Mouse (Mus musculus) kidney, embryonic 16.5 days (tissue): Measurements from ENCODE around the gene Lmtk2. TPM values are rescaled to one million over a fixed set of nuclear protein-coding genes. Genes with fewer than 3 reads are reported as not detected.

Experiments used
- ATAC-seq: fragments of 200-750 bp; cut with Nextera tagmentation; 2 replicates; pipeline ENCODE4 v1.8.0; 2017; ENCODE audit warnings: moderate TSS enrichment; ENCODE audit not compliant: low FRiP score, low TSS enrichment
- H3K27ac ChIP-seq: fragments of 300-500 bp; sonication (generic); 2 replicates; pipeline ENCODE4 v1.5.1; 2014; ENCODE audit warnings: low read length
- H3K27me3 ChIP-seq: fragments of 300-500 bp; sonication (generic); 2 replicates; pipeline ENCODE4 v1.6.1; 2014; ENCODE audit warnings: low read length, control low read depth, mixed read lengths; ENCODE audit not compliant: insufficient read depth
- H3K36me3 ChIP-seq: fragments of 300-500 bp; sonication (generic); 2 replicates; pipeline ENCODE4 v1.6.1; 2014; ENCODE audit warnings: low read length, control low read depth, mixed read lengths; ENCODE audit not compliant: insufficient read depth
- H3K4me1 ChIP-seq: fragments of 300-500 bp; sonication (generic); 2 replicates; pipeline ENCODE4 v1.6.1; 2014; ENCODE audit warnings: low read length, control low read depth, mixed read lengths; ENCODE audit not compliant: insufficient read depth
- H3K4me2 ChIP-seq: fragments of 300-500 bp; sonication (generic); replicated peaks from 2 replicates; pipeline ENCODE4 v1.6.1; 2014; ENCODE audit warnings: low read depth, low read length
- H3K4me3 ChIP-seq: fragments of 300-500 bp; sonication (generic); 2 replicates; pipeline ENCODE4 v1.5.1; 2014; ENCODE audit warnings: mild to moderate bottlenecking, low read length
- H3K9ac ChIP-seq: fragments of 300-500 bp; sonication (generic); replicated peaks from 2 replicates; pipeline ENCODE4 v1.6.1; 2014; ENCODE audit warnings: low read length
- H3K9me3 ChIP-seq: fragments of 300-500 bp; sonication (generic); 2 replicates; pipeline ENCODE4 v1.6.1; 2016; ENCODE audit warnings: low read length, control low read depth
- WGBS: fragments of 180-500 bp; shearing (Covaris S2); extraction: QIAGEN DNeasy Blood & Tissue Kit; methylation state at CpG from one replicate; pipeline ENCODE4 v1.1.7; 2014; 5-methylcytosine and 5-hydroxymethylcytosine counted together
- polyA plus RNA-seq: library from polyadenylated mRNA; unstranded; fragments of >200 nt; fragmentation: Nextera tagmentation; extraction: Ambion mirVana; gene quantifications from 2 replicates; pipeline ENCODE4 v1.2.1, GENCODE M21; 2015

Gene Lmtk2
- 5.6 and 6.5 TPM in 2 replicates for polyA plus RNA-seq

GRCm38 (mm10) chr5:144100149-144100935, at the start of gene Lmtk2:
Lmtk2 (plus strand) TSS chr5:144100436.
- Histone ChIP-seq H3K4me1 (peaks cover 18% of the 10 kb centered on the region), H3K27me3 (no peaks in the 10 kb centered on the region), H3K27ac (peak within 1 kb of the TSS; percentile 78), H3K9me3 (no peaks in the 10 kb centered on the region), H3K9ac (peak within 1 kb of the TSS; percentile 93), H3K4me3 (peak within 1 kb of the TSS; percentile 99), H3K36me3 (no peaks in the 10 kb centered on the region), H3K4me2 (peak within 1 kb of the TSS; percentile 83)
- peak; percentile 98 for ATAC-seq
- WGBS = under 1% methylated on average over 68 of the region's 90 CpGs

- no peaks in the 10 kb centered on the region for H3K9me3 ChIP-seq
- no peaks in the 10 kb centered on the region for H3K4me1 ChIP-seq
- no peak overlapping the region for H3K9ac ChIP-seq
- H3K4me3 ChIP-seq = no peak overlapping the region
- no peaks in the 10 kb centered on the region; the same call in 1 of the 2 replicates for H3K27me3 ChIP-seq
- H3K4me2 ChIP-seq = no peak overlapping the region
- no peaks in the 10 kb centered on the region for H3K36me3 ChIP-seq
- ATAC-seq = no peak
- no peak overlapping the region for H3K27ac ChIP-seq
Observed at GRCm38 (mm10) chr5:144051268-144051667, 49.0 kb upstream of the Lmtk2 start.

GRCm38 (mm10) chr5:144053450-144053849, 46.8 kb upstream of the Lmtk2 start:
- no peak overlapping the region for H3K9ac ChIP-seq
- no peak for ATAC-seq
- H3K4me2 ChIP-seq = no peak overlapping the region
- no peaks in the 10 kb centered on the region for H3K36me3 ChIP-seq
- no peak overlapping the region for H3K4me3 ChIP-seq
- no peaks in the 10 kb centered on the region for H3K9me3 ChIP-seq
- H3K4me1 ChIP-seq = no peaks in the 10 kb centered on the region
- 45% methylated on average over 3 of the region's 3 CpGs for WGBS
- no peaks in the 10 kb centered on the region for H3K27me3 ChIP-seq
- H3K27ac ChIP-seq = no peak overlapping the region

GRCm38 (mm10) chr5:144054340-144054739, 45.9 kb upstream of the Lmtk2 start:
- ATAC-seq = no peak
- Histone ChIP-seq H3K36me3 (no peaks in the 10 kb centered on the region), H3K4me2 (no peak overlapping the region), H3K9ac (no peak overlapping the region), H3K27me3 (no peaks in the 10 kb centered on the region), H3K4me3 (no peak overlapping the region), H3K27ac (no peak overlapping the region), H3K4me1 (no peaks in the 10 kb centered on the region), H3K9me3 (no peaks in the 10 kb centered on the region)
- WGBS = 83% methylated on average over 6 of the region's 6 CpGs

GRCm38 (mm10) chr5:144064093-144064492, 36.1 kb upstream of the Lmtk2 start:
- Histone ChIP-seq H3K4me3 (no peak overlapping the region), H3K36me3 (no peaks in the 10 kb centered on the region), H3K27ac (no peak overlapping the region), H3K9ac (no peak overlapping the region), H3K4me1 (no peaks in the 10 kb centered on the region), H3K9me3 (no peaks in the 10 kb centered on the region; the same call in 1 of the 2 replicates), H3K27me3 (no peaks in the 10 kb centered on the region), H3K4me2 (no peak overlapping the region)
- 74% methylated on average over 5 of the region's 5 CpGs for WGBS
- ATAC-seq = no peak

- Histone ChIP-seq H3K4me2 (no peak overlapping the region), H3K9me3 (no peaks in the 10 kb centered on the region; the same call in 1 of the 2 replicates), H3K27me3 (no peaks in the 10 kb centered on the region), H3K4me1 (no peaks in the 10 kb centered on the region), H3K36me3 (no peaks in the 10 kb centered on the region), H3K27ac (no peak overlapping the region), H3K9ac (no peak overlapping the region), H3K4me3 (no peak overlapping the region)
- no peak for ATAC-seq
- 89% methylated on average over 2 of the region's 2 CpGs for whole genome bisulfite sequencing
Observed at GRCm38 (mm10) chr5:144066036-144066435, 34.2 kb upstream of the Lmtk2 start.

GRCm38 (mm10) chr5:144070064-144070463, 30.2 kb upstream of the Lmtk2 start:
- Histone ChIP-seq H3K27ac (no peak overlapping the region), H3K9ac (no peak overlapping the region), H3K4me1 (no peaks in the 10 kb centered on the region), H3K4me3 (no peak overlapping the region), H3K9me3 (no peaks in the 10 kb centered on the region; the same call in 1 of the 2 replicates), H3K4me2 (no peak overlapping the region), H3K36me3 (no peaks in the 10 kb centered on the region), H3K27me3 (no peaks in the 10 kb centered on the region)
- 92% methylated on average over 1 of the region's 1 CpGs for WGBS
- ATAC-seq = no peak

GRCm38 (mm10) chr5:144071249-144071648, 29.0 kb upstream of the Lmtk2 start:
- H3K27ac ChIP-seq = no peak overlapping the region
- ATAC-seq = no peak
- H3K9me3 ChIP-seq = no peaks in the 10 kb centered on the region; the same call in 1 of the 2 replicates
- no peak overlapping the region for H3K4me3 ChIP-seq
- no peak overlapping the region for H3K9ac ChIP-seq
- 42% methylated on average over 1 of the region's 1 CpGs for WGBS
- no peaks in the 10 kb centered on the region for H3K36me3 ChIP-seq
- H3K4me1 ChIP-seq = no peaks in the 10 kb centered on the region
- H3K27me3 ChIP-seq = no peaks in the 10 kb centered on the region
- no peak overlapping the region for H3K4me2 ChIP-seq

GRCm38 (mm10) chr5:144077541-144077940, 22.7 kb upstream of the Lmtk2 start:
- WGBS = 64% methylated on average over 1 of the region's 1 CpGs
- no peaks in the 10 kb centered on the region for H3K9me3 ChIP-seq
- no peaks in the 10 kb centered on the region for H3K27me3 ChIP-seq
- no peak overlapping the region for H3K4me3 ChIP-seq
- H3K36me3 ChIP-seq = no peaks in the 10 kb centered on the region
- ATAC-seq = no peak
- no peak overlapping the region for H3K27ac ChIP-seq
- no peaks in the 10 kb centered on the region for H3K4me1 ChIP-seq
- no peak overlapping the region for H3K9ac ChIP-seq
- no peak overlapping the region for H3K4me2 ChIP-seq

- no peak overlapping the region for H3K4me3 ChIP-seq
- WGBS = 63% methylated on average over 2 of the region's 2 CpGs
- ATAC-seq = no peak
- no peak overlapping the region for H3K9ac ChIP-seq
- H3K4me1 ChIP-seq = no peaks in the 10 kb centered on the region
- no peak overlapping the region for H3K27ac ChIP-seq
- no peak overlapping the region for H3K4me2 ChIP-seq
- H3K9me3 ChIP-seq = no peaks in the 10 kb centered on the region
- H3K27me3 ChIP-seq = no peaks in the 10 kb centered on the region
- no peaks in the 10 kb centered on the region for H3K36me3 ChIP-seq
Observed at GRCm38 (mm10) chr5:144080886-144081285, 19.4 kb upstream of the Lmtk2 start.
